Comparison of ENCODE assay signal across 8 mouse cellular contexts in the genomic region with DNA sequence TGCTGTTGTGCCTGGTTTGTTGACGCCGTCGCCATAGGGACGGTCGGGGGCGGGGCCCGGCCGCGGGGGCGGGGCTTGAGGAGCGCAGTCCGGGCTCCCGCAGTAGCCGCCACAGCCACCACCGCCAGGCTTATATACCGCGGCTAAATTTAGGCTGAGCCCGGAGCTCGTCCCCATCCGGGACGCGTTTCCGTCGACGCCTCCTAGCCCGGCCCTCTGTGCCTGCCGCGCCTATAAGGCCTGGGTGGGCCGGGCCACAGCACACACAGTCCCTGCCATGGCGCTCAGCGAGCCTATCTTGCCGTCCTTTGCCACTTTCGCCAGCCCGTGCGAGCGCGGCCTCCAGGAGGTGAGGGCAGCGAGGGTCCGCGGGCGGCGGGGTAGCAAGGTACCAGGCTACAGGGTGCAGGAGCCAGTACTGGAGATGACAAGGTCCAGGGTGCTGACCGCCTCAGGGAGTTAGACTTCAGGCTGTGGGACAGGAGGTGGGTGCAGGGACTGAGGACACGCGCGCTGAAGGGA. TPM values are rescaled to one million over a fixed set of nuclear protein-coding genes. Genes with fewer than 3 reads are reported as not detected.
DNase-seq lines count a peak whose midpoint lies in the region; ATAC-seq and TF ChIP-seq lines count a peak whose summit lies in the region.

A gene (plus strand): TSS at position 233 of the 522 bp plus-strand sequence.

- peaks cover 45% of the 10 kb centered on the region for H3K4me1 ChIP-seq in bone marrow macrophage, adult 2 months (ENCODE audit: control insufficient read depth, insufficient read depth, low read length)
- H3K4me1 ChIP-seq in embryonic facial prominence, embryonic 15.5 days = peaks cover 40% of the 10 kb centered on the region
- peaks cover 13% of the 10 kb centered on the region for H3K4me1 ChIP-seq in limb, embryonic 12.5 days (replicated peaks)
- H3K4me1 ChIP-seq in midbrain, embryonic 14.5 days (ENCODE audit: control insufficient read depth, insufficient read depth, low read length) = peaks cover 11% of the 10 kb centered on the region; the same call in 1 of the 2 replicates

- no peaks in the 10 kb centered on the region for H3K36me3 ChIP-seq in embryonic facial prominence, embryonic 15.5 days
- no peaks in the 10 kb centered on the region for H3K36me3 ChIP-seq in limb, embryonic 12.5 days
- H3K36me3 ChIP-seq in midbrain, embryonic 14.5 days (ENCODE audit: control insufficient read depth, insufficient read depth, low read length) = no peaks in the 10 kb centered on the region

- H3K27me3 ChIP-seq in embryonic facial prominence, embryonic 15.5 days = peaks cover 34% of the 10 kb centered on the region
- peaks cover 62% of the 10 kb centered on the region for H3K27me3 ChIP-seq in limb, embryonic 12.5 days
- peaks cover 27% of the 10 kb centered on the region for H3K27me3 ChIP-seq in midbrain, embryonic 14.5 days (ENCODE audit: control insufficient read depth, insufficient read depth, low read length)

- peak; percentile 93 for DNase-seq in 3T3-L1 (ENCODE audit: low read depth, low spot score)
- DNase-seq in heart, adult 8-10 months (ENCODE audit: low spot score) = peak; percentile 98
- peak; percentile 92 to 94 for DNase-seq in kidney, adult 8-10 months
- DNase-seq in midbrain, embryonic 14.5 days = peak; percentile 87
- peak; percentile 86 for DNase-seq in spleen, adult 12 weeks (ENCODE audit: low spot score)

- peak; percentile 96 for ATAC-seq in embryonic facial prominence, embryonic 15.5 days (ENCODE audit: insufficient number of reproducible peaks, low FRiP score, low TSS enrichment, low read depth)
- peak; percentile 96 for ATAC-seq in limb, embryonic 12.5 days (ENCODE audit: insufficient number of reproducible peaks, insufficient read depth, low FRiP score, low TSS enrichment, low read depth)
- ATAC-seq in midbrain, embryonic 14.5 days (ENCODE audit: low FRiP score, low TSS enrichment) = peak; percentile 92

- TF ChIP-seq CTCF in bone marrow macrophage, adult 2 months (IDR thresholded peaks at IDR 0.05; ENCODE audit: low read depth, low read length) = no peak

- H3K4me2 ChIP-seq in embryonic facial prominence, embryonic 15.5 days (replicated peaks) = peak within 1 kb of the TSS; percentile 95
- peak within 1 kb of the TSS; percentile 87 for H3K4me2 ChIP-seq in limb, embryonic 12.5 days
- peak within 1 kb of the TSS; percentile 77 for H3K4me2 ChIP-seq in midbrain, embryonic 14.5 days (ENCODE audit: low read length)

- peak; percentile 99 for TF ChIP-seq POLR2A in bone marrow macrophage, adult 2 months (IDR thresholded peaks at IDR 0.05; ENCODE audit: borderline replicate concordance, low read depth, low read length)

- H3K9me3 ChIP-seq in embryonic facial prominence, embryonic 15.5 days (replicated peaks) = no peaks in the 10 kb centered on the region
- no peaks in the 10 kb centered on the region for H3K9me3 ChIP-seq in limb, embryonic 12.5 days
- H3K9me3 ChIP-seq in midbrain, embryonic 14.5 days (ENCODE audit: control insufficient read depth, low read length) = no peaks in the 10 kb centered on the region

- H3K27ac ChIP-seq in bone marrow macrophage, adult 2 months (ENCODE audit: insufficient read depth, low read depth, low read length) = peak within 1 kb of the TSS; percentile 42
- H3K27ac ChIP-seq in embryonic facial prominence, embryonic 15.5 days (replicated peaks) = peak within 1 kb of the TSS; percentile 76
- H3K27ac ChIP-seq in limb, embryonic 12.5 days = no peak within 1 kb of the TSS
- H3K27ac ChIP-seq in midbrain, embryonic 14.5 days (replicated peaks; ENCODE audit: low read depth, low read length) = no peak within 1 kb of the TSS

- peak within 1 kb of the TSS; percentile 54 for H3K9ac ChIP-seq in embryonic facial prominence, embryonic 15.5 days
- peak within 1 kb of the TSS; percentile 60 for H3K9ac ChIP-seq in limb, embryonic 12.5 days (replicated peaks)
- peak within 1 kb of the TSS; percentile 51 for H3K9ac ChIP-seq in midbrain, embryonic 14.5 days (replicated peaks; ENCODE audit: low read length)

- under 1% methylated on average over 46 of the region's 46 CpGs for WGBS in embryonic facial prominence, embryonic 15.5 days
- WGBS in limb, embryonic 12.5 days = 2% methylated on average over 46 of the region's 46 CpGs
- WGBS in midbrain, embryonic 14.5 days = under 1% methylated on average over 46 of the region's 46 CpGs

- peak within 1 kb of the TSS; percentile 79 for H3K4me3 ChIP-seq in bone marrow macrophage, adult 2 months (ENCODE audit: insufficient read depth, low read length)
- H3K4me3 ChIP-seq in embryonic facial prominence, embryonic 15.5 days (replicated peaks) = peak within 1 kb of the TSS; percentile 63
- H3K4me3 ChIP-seq in limb, embryonic 12.5 days (replicated peaks) = peak within 1 kb of the TSS; percentile 52
- peak within 1 kb of the TSS; percentile 50 for H3K4me3 ChIP-seq in midbrain, embryonic 14.5 days (replicated peaks; ENCODE audit: low read depth, low read length)

RNA-seq across cellular contexts. Expression of the gene that starts here (rescaled TPM):
- polyA plus RNA-seq in bone marrow macrophage, adult 2 months (2012; ENCODE audit: insufficient read depth, insufficient read length, missing spikeins) = 34.3 and 37.1 TPM in 2 replicates
- 12.1 and 15.4 TPM in 2 replicates for polyA plus RNA-seq in embryonic facial prominence, embryonic 15.5 days (2015; fragmentation: Nextera tagmentation; extraction: Ambion mirVana)
- 10 to 100 TPM; 40.3 to 74.6 (median 52.7) TPM for total RNA-seq in heart, adult 8-10 months (2022)
- polyA plus RNA-seq in limb, embryonic 12.5 days (2016; fragmentation: Nextera tagmentation; extraction: Ambion mirVana) = 5.3 and 6.0 TPM in 2 replicates
- 3.1 and 5.7 TPM in 2 replicates for polyA plus RNA-seq in midbrain, embryonic 14.5 days (2014; fragmentation: Nextera tagmentation; extraction: Ambion mirVana)

Comparison
In these comparisons a context has a peak if more than half of its experiments do, and no peak if none do; other contexts are left out.
1. H3K27ac ChIP-seq: peak in bone marrow macrophage, adult 2 months (single experiment) and embryonic facial prominence, embryonic 15.5 days (single experiment); none in limb, embryonic 12.5 days (single experiment) and midbrain, embryonic 14.5 days (single experiment).
2. Peak in every context shown above with its lines, with median percentiles within 50 percentile points of each other: DNase-seq, H3K4me3 ChIP-seq, ATAC-seq, H3K4me2 ChIP-seq and H3K9ac ChIP-seq.